Mouse (Mus musculus): Measurements from ENCODE around the gene Scn8a.

DNA sequence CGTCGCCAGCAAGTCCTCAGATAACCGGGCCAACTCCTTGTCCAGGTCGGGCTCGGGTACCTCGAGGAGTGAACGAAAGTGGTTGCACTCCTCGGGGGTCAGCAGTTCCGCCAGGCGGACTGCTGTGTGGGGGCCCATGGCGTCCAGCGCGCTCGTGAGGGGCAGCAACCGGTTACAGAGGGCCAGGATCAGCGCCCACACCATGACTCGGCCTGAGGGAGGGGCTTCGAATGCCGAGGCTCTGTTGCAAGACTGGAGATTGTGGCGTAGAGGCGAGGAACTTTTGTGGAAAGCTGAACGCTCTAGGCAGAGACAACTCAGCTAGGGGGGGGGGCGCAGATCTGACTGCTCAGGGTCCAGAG is 177.5 kb downstream of the Scn8a start, which contains the start of gene Gm47841:
- no peak for TF ChIP-seq CTCF (IDR thresholded peaks at IDR 0.05; ENCODE audit: control insufficient read depth, insufficient read depth, insufficient read length)
- TF ChIP-seq MAX (IDR thresholded peaks at IDR 0.05), result no peak
- TF ChIP-seq MYOD1 (IDR thresholded peaks at IDR 0.05; ENCODE audit: control insufficient read depth, insufficient read length, low read depth), result no peak
- no peak for TF ChIP-seq FOSL1 (IDR thresholded peaks at IDR 0.05; ENCODE audit: insufficient read depth, low read length, poor library complexity, severe bottlenecking)
- TF ChIP-seq USF1 (IDR thresholded peaks at IDR 0.05; ENCODE audit: low read depth), result no peak
